Mouse (Mus musculus) CH12.LX (cell line): ENCODE data around the gene Tulp4. TPM values are rescaled to one million over a fixed set of nuclear protein-coding genes. Genes with fewer than 3 reads are reported as not detected.

Source experiments
- DNase-seq: peaks from one replicate; pipeline ENCODE4 v3.0.0-alpha.2; 2013; ENCODE audit errors: extremely low read depth
- H3K27ac ChIP-seq: 2 replicates; pipeline ENCODE4 v1.5.1; 2012; ENCODE audit warnings: low read depth, mild to moderate bottlenecking, control low read depth, moderate library complexity; ENCODE audit not compliant: insufficient read depth
- H3K27me3 ChIP-seq: replicated peaks from 2 replicates; pipeline ENCODE3; 2012; ENCODE audit warnings: inconsistent platforms
- H3K36me3 ChIP-seq, 2 experiments: replicated peaks in 1 of 2; 2 replicates each; pipeline versions ENCODE3 to v1.6.1; 2012; ENCODE audit warnings: inconsistent platforms in 1 of 2, low read length in 1 of 2, mild to moderate bottlenecking in 1 of 2, mixed read lengths in 1 of 2, moderate library complexity in 1 of 2; ENCODE audit not compliant: control insufficient read depth in 1 of 2, insufficient read depth in 1 of 2
- H3K4me1 ChIP-seq, 2 experiments: 2 replicates each; pipeline ENCODE4 v1.6.1; 2012; ENCODE audit warnings: inconsistent platforms in 1 of 2, moderate library complexity in 1 of 2; ENCODE audit not compliant: insufficient read depth in 2 of 2, control insufficient read depth in 1 of 2
- H3K4me2 ChIP-seq: 2 replicates; pipeline ENCODE4 v1.6.1; 2012; ENCODE audit warnings: low read depth, mild to moderate bottlenecking, control low read depth; ENCODE audit not compliant: poor library complexity, insufficient read depth, severe bottlenecking
- H3K4me3 ChIP-seq, 3 experiments: fragments of 150-350 bp in 1 of 3; sonication (generic) in 1 of 3; replicated peaks in 1 of 3; 2 replicates each; pipeline versions ENCODE3 to v1.5.1; 2011 to 2012; ENCODE audit warnings: low read depth in 2 of 3, low read length in 2 of 3, mild to moderate bottlenecking in 2 of 3, moderate library complexity in 2 of 3, control low read depth in 1 of 3, improper control_type of control experiment in 1 of 3, inconsistent platforms in 1 of 3, mixed read lengths in 1 of 3; ENCODE audit not compliant: poor library complexity in 1 of 3
- H3K79me2 ChIP-seq: replicated peaks from 2 replicates; pipeline ENCODE4 v1.6.1; 2012; ENCODE audit warnings: mild to moderate bottlenecking, moderate library complexity; ENCODE audit not compliant: control insufficient read depth, poor library complexity, insufficient read depth, severe bottlenecking; ENCODE audit errors: extremely low read depth
- H3K9ac ChIP-seq: 2 replicates; pipeline ENCODE4 v1.6.1; 2012; ENCODE audit warnings: low read depth, mild to moderate bottlenecking, control low read depth, moderate library complexity; ENCODE audit not compliant: insufficient read depth
- H3K9me3 ChIP-seq: replicated peaks from 2 replicates; pipeline ENCODE3; 2012; ENCODE audit warnings: low read length, inconsistent platforms, mixed read lengths
- BHLHE40 ChIP-seq: IDR thresholded peaks from 2 replicates; pipeline ENCODE4 v1.6.1; 2011; ENCODE audit warnings: mild to moderate bottlenecking, low read depth, low read length, improper control_type of control experiment
- CHD1 ChIP-seq: IDR thresholded peaks from 2 replicates; pipeline ENCODE4 v1.6.1; 2012; ENCODE audit warnings: low read depth, low read length, improper control_type of control experiment, inconsistent platforms
- CHD2 ChIP-seq: IDR thresholded peaks from 2 replicates; pipeline ENCODE4 v1.6.1; 2011; ENCODE audit warnings: low read length, improper control_type of control experiment
- CTCF ChIP-seq, 2 experiments: IDR thresholded peaks in 1 of 2; conservative IDR thresholded peaks in 1 of 2; 2 replicates each; pipeline ENCODE4 v1.5.1; 2011 to 2012; ENCODE audit warnings: low read depth in 2 of 2, low read length in 2 of 2, improper control_type of control experiment in 1 of 2, inconsistent platforms in 1 of 2, mild to moderate bottlenecking in 1 of 2, moderate library complexity in 1 of 2
- E2F4 ChIP-seq: IDR thresholded peaks from 2 replicates; pipeline ENCODE4 v1.6.1; 2011; ENCODE audit warnings: low read depth, low read length, improper control_type of control experiment; ENCODE audit not compliant: insufficient replicate concordance
- HCFC1 ChIP-seq: IDR thresholded peaks from 2 replicates; pipeline ENCODE4 v1.6.1; 2012; ENCODE audit warnings: low read depth, mild to moderate bottlenecking, inconsistent platforms, low read length, improper control_type of control experiment
- JUN ChIP-seq: IDR thresholded peaks from 2 replicates; pipeline ENCODE4 v1.6.1; 2011; ENCODE audit warnings: low read depth, mild to moderate bottlenecking, low read length, improper control_type of control experiment, moderate library complexity; ENCODE audit not compliant: insufficient read depth
- MAFK ChIP-seq: IDR thresholded peaks from 2 replicates; pipeline ENCODE4 v1.6.1; 2011; ENCODE audit warnings: low read length, improper control_type of control experiment; ENCODE audit not compliant: insufficient replicate concordance
- MAZ ChIP-seq: IDR thresholded peaks from 2 replicates; pipeline ENCODE4 v1.6.1; 2012; ENCODE audit warnings: low read depth, mild to moderate bottlenecking, inconsistent platforms, low read length, improper control_type of control experiment, moderate library complexity
- MYC ChIP-seq: IDR thresholded peaks from 2 replicates; pipeline ENCODE4 v1.6.1; 2011; ENCODE audit warnings: low read depth, mild to moderate bottlenecking, improper control_type of control experiment, low read length
- PAX5 ChIP-seq: IDR thresholded peaks from 2 replicates; pipeline ENCODE4 v1.6.1; 2012; ENCODE audit warnings: low read length, inconsistent platforms, mixed read lengths
- POLR2A ChIP-seq: IDR thresholded peaks from 2 replicates; pipeline ENCODE4 v1.6.1; 2011; ENCODE audit warnings: low read depth, mild to moderate bottlenecking, improper control_type of control experiment, low read length
- POLR2AphosphoS2 ChIP-seq: IDR thresholded peaks from 2 replicates; pipeline ENCODE4 v1.6.1; 2011; ENCODE audit warnings: low read depth, low read length, improper control_type of control experiment
- RAD21 ChIP-seq: IDR thresholded peaks from 2 replicates; pipeline ENCODE4 v1.6.1; 2011; ENCODE audit warnings: low read depth, mild to moderate bottlenecking, low read length, improper control_type of control experiment, moderate library complexity
- TCF12 ChIP-seq: IDR thresholded peaks from 2 replicates; pipeline ENCODE4 v1.6.1; 2014; ENCODE audit warnings: low read depth, mild to moderate bottlenecking, inconsistent platforms, low read length, improper control_type of control experiment
- UBTF ChIP-seq: IDR thresholded peaks from 2 replicates; pipeline ENCODE4 v1.6.1; 2012; ENCODE audit warnings: low read depth, mild to moderate bottlenecking, inconsistent platforms, low read length, improper control_type of control experiment, moderate library complexity
- USF1 ChIP-seq: IDR thresholded peaks from 2 replicates; pipeline ENCODE4 v1.6.1; 2014; ENCODE audit warnings: low read depth, mild to moderate bottlenecking, inconsistent platforms, low read length, improper control_type of control experiment
- USF2 ChIP-seq: conservative IDR thresholded peaks from 2 replicates; pipeline ENCODE4 v1.6.1; 2011; ENCODE audit warnings: low read depth, low read length, improper control_type of control experiment
- ZC3H11A ChIP-seq: IDR thresholded peaks from 2 replicates; pipeline ENCODE4 v1.6.1; 2012; ENCODE audit warnings: low read depth, mild to moderate bottlenecking, inconsistent platforms, low read length, improper control_type of control experiment
- ZKSCAN1 ChIP-seq: IDR thresholded peaks from 2 replicates; pipeline ENCODE4 v1.6.1; 2012; ENCODE audit warnings: low read depth, inconsistent platforms, low read length, improper control_type of control experiment, borderline replicate concordance
- ZNF384 ChIP-seq: IDR thresholded peaks from 2 replicates; pipeline ENCODE4 v1.6.1; 2012; ENCODE audit warnings: low read depth, low read length, improper control_type of control experiment, inconsistent platforms
- dilution Hi-C: fragments of 300-500 bp; cut with MboI; formaldehyde crosslinking; loops from 2 replicates; pipeline ENCODE4 v1.14.3; 2020; ENCODE audit warnings: low sequenced_read_pairs; ENCODE audit not compliant: extremely low pct_unique_long_range_greater_than_20kb, extremely low pct_ligation_motif_present
- in situ Hi-C: fragments of 300-500 bp; cut with MboI; formaldehyde crosslinking; loops from 3 replicates; pipeline ENCODE4 v1.14.3; 2019; ENCODE audit warnings: low sequenced_read_pairs, low pct_ligation_motif_present, low pct_unique_long_range_greater_than_20kb, mixed read lengths
- polyA plus RNA-seq: library from polyadenylated mRNA; unstranded; fragments of >175 nt; gene quantifications from 2 replicates; pipeline ENCODE4 v1.2.1, GENCODE M21; 2012; ENCODE audit warnings: low read depth; ENCODE audit not compliant: insufficient read length
- total RNA-seq, 2 experiments: library from RNA; depleted of rRNA; stranded (reverse); fragments of 300-350 nt in 1 of 2; fragments of >200 nt in 1 of 2; gene quantifications; 2 replicates each; pipeline ENCODE4 v1.2.3; 2012 to 2014

Tulp4 gene
- total and polyA plus RNA-seq, 3 experiments = 7.8 to 50.7 (median 33.6) TPM

GRCm38 (mm10) chr17:6172440-6172839, 66.2 kb downstream of the Tulp4 start:
- no peaks in the 10 kb centered on the region for H3K27me3 ChIP-seq
- H3K36me3 ChIP-seq = peaks cover 0 to 7% of the 10 kb centered on the region in 2 experiments
- H3K4me3 ChIP-seq = no peak overlapping the region
- H3K4me2 ChIP-seq = no peak overlapping the region
- in situ Hi-C loops = no loop called here
- peaks cover 5% of the 10 kb centered on the region for H3K9me3 ChIP-seq
- H3K4me1 ChIP-seq = peaks cover 4 to 15% of the 10 kb centered on the region in 2 experiments; a peak in 3 of 4 replicates
- H3K27ac ChIP-seq = no peak overlapping the region
- peak; percentile 34 for DNase-seq
- no peaks in the 10 kb centered on the region for H3K79me2 ChIP-seq
- H3K9ac ChIP-seq = no peak overlapping the region
- dilution Hi-C loops = no loop called here
- TF ChIP-seq E2F4 = no peak
- TF ChIP-seq POLR2A = no peak
- TF ChIP-seq CHD2 = no peak
- peak; percentile 37; the same call in 1 of the 2 replicates for TF ChIP-seq HCFC1

- no peak overlapping the region for H3K4me3 ChIP-seq
- no peaks in the 10 kb centered on the region for H3K27me3 ChIP-seq
- H3K9ac ChIP-seq = no peak overlapping the region
- H3K9me3 ChIP-seq = peaks cover 5% of the 10 kb centered on the region
- H3K4me2 ChIP-seq = no peak overlapping the region
- peak; percentile 24 for DNase-seq
- TF ChIP-seq E2F4 = no peak
- TF ChIP-seq PAX5 = no peak
- TF ChIP-seq POLR2AphosphoS2 = no peak
- no peak for TF ChIP-seq ZC3H11A
- TF ChIP-seq MYC = no peak
- no peak for TF ChIP-seq USF1
- no peak for TF ChIP-seq CHD1
- TF ChIP-seq MAFK = no peak
- TF ChIP-seq ZKSCAN1 = no peak
- no peak for TF ChIP-seq RAD21
- TF ChIP-seq ZNF384 = no peak
- TF ChIP-seq BHLHE40 = no peak
- TF ChIP-seq HCFC1 = no peak
- no peak for TF ChIP-seq UBTF
- no peak for TF ChIP-seq TCF12
- no peak for TF ChIP-seq USF2
- no peak for TF ChIP-seq MAZ
- TF ChIP-seq CTCF (conservative IDR thresholded peaks at IDR 0.05 in 1 of 2, IDR thresholded peaks at IDR 0.05 in 1 of 2; ENCODE audit: low read depth in 2 of 2, low read length in 2 of 2) = no peak
- no peak for TF ChIP-seq JUN
- H3K27ac ChIP-seq = no peak overlapping the region
- H3K79me2 ChIP-seq = no peaks in the 10 kb centered on the region
- dilution Hi-C loops = no loop called here
- peaks cover 4 to 15% of the 10 kb centered on the region in 2 experiments; a peak in 3 of 4 replicates for H3K4me1 ChIP-seq
- peaks cover 0 to 11% of the 10 kb centered on the region in 2 experiments for H3K36me3 ChIP-seq
- in situ Hi-C loops = no loop called here
Observed at GRCm38 (mm10) chr17:6172926-6173690, 66.9 kb downstream of the Tulp4 start.
